Mouse (Mus musculus): ENCODE data around the gene Arrdc5.

- no peak for TF ChIP-seq CTCF (IDR thresholded peaks at IDR 0.05; ENCODE audit: control insufficient read depth, insufficient read depth, insufficient read length)
- TF ChIP-seq CEBPB (IDR thresholded peaks at IDR 0.05; ENCODE audit: low read depth), result no peak
- TF ChIP-seq USF1 (IDR thresholded peaks at IDR 0.05; ENCODE audit: low read depth), result no peak
- TF ChIP-seq MYOG (IDR thresholded peaks at IDR 0.05; ENCODE audit: control insufficient read depth, extremely low read depth, insufficient read length), result no peak
- TF ChIP-seq MAX (IDR thresholded peaks at IDR 0.05), result no peak
- no peak for TF ChIP-seq MYOD1 (IDR thresholded peaks at IDR 0.05; ENCODE audit: control insufficient read depth, insufficient read length, low read depth)
- no peak for TF ChIP-seq FOSL1 (IDR thresholded peaks at IDR 0.05; ENCODE audit: insufficient read depth, low read length, poor library complexity, severe bottlenecking)
These were observed 26.4 kb upstream of the Arrdc5 start for GRCm38 (mm10) chr17:56326153-56327147.
